Mouse (Mus musculus) small intestine, adult 2 months (tissue): Measurements from ENCODE around the gene Hecw2. TPM values are rescaled to one million over a fixed set of nuclear protein-coding genes. Genes with fewer than 3 reads are reported as not detected.

Experiments used
- H3K27ac ChIP-seq: fragments of 200-500 bp; 2 replicates; pipeline ENCODE4 v1.5.1; 2012; ENCODE audit warnings: low read depth, low read length, control low read depth, inconsistent platforms; ENCODE audit not compliant: insufficient read depth
- H3K27me3 ChIP-seq: fragments of 200-500 bp; 2 replicates; pipeline ENCODE4 v1.6.1; 2012; ENCODE audit warnings: mild to moderate bottlenecking, moderate library complexity, low read length, inconsistent platforms; ENCODE audit not compliant: control insufficient read depth, insufficient read depth
- H3K36me3 ChIP-seq: fragments of 200-500 bp; 2 replicates; pipeline ENCODE4 v1.6.1; 2012; ENCODE audit warnings: mild to moderate bottlenecking, low read length, control low read depth, inconsistent platforms; ENCODE audit not compliant: control insufficient read depth, insufficient read depth
- H3K4me1 ChIP-seq: fragments of 200-500 bp; 2 replicates; pipeline ENCODE4 v1.6.1; 2012; ENCODE audit warnings: low read length, inconsistent platforms, mixed read lengths; ENCODE audit not compliant: control insufficient read depth, insufficient read depth, insufficient read length
- H3K4me3 ChIP-seq: fragments of 200-500 bp; 2 replicates; pipeline ENCODE4 v1.5.1; 2012; ENCODE audit warnings: low read depth, mild to moderate bottlenecking, control low read depth, inconsistent platforms, low read length, moderate library complexity
- CTCF ChIP-seq: fragments of 200-500 bp; IDR thresholded peaks from 2 replicates; pipeline ENCODE4 v1.5.1; 2012; ENCODE audit warnings: low read depth, mild to moderate bottlenecking, control low read depth, inconsistent platforms, low read length, moderate library complexity, mixed read lengths; ENCODE audit not compliant: insufficient replicate concordance, insufficient read length; ENCODE audit errors: extremely low read depth
- POLR2A ChIP-seq: fragments of 200-500 bp; IDR thresholded peaks from 2 replicates; pipeline ENCODE4 v1.6.1; 2012; ENCODE audit warnings: low read depth, mild to moderate bottlenecking, control low read depth, inconsistent platforms, low read length, moderate library complexity
- WGBS: fragments of 180-500 bp; shearing (Covaris S2); methylation state at CpG from one replicate; pipeline ENCODE4 v1.1.7; 2018; 5-methylcytosine and 5-hydroxymethylcytosine counted together
- polyA plus RNA-seq: library from polyadenylated mRNA; depleted of rRNA; stranded (reverse); fragments of >200 nt; gene quantifications from 2 replicates; pipeline ENCODE4 v1.2.3, GENCODE M21; 2012

The Hecw2 gene
- polyA plus RNA-seq, 1 experiment = 0.25 TPM

- Histone ChIP-seq H3K4me3 (no peak overlapping the region), H3K27me3 (no peaks in the 10 kb centered on the region), H3K4me1 (peaks cover 12% of the 10 kb centered on the region; the same call in 1 of the 2 replicates), H3K36me3 (no peaks in the 10 kb centered on the region), H3K27ac (peak overlapping the region; percentile 88)
- 60% methylated on average over 6 of the region's 6 CpGs for WGBS
- TF ChIP-seq CTCF = no peak
- TF ChIP-seq POLR2A = no peak
These were observed 344.1 kb downstream of the Hecw2 start for GRCm38 (mm10) chr1:53850891-53851290.

GRCm38 (mm10) chr1:53846665-53847237 is 348.2 kb downstream of the Hecw2 start:
- H3K27ac ChIP-seq = peak overlapping the region; percentile 94

GRCm38 (mm10) chr1:53845854-53846253 is 349.1 kb downstream of the Hecw2 start:
- 19% methylated on average over 8 of the region's 8 CpGs for WGBS
- TF ChIP-seq POLR2A (no peak), CTCF (no peak)
- no peak overlapping the region for H3K4me3 ChIP-seq

More at GRCm38 (mm10) chr1:53846665-53847237, 348.2 kb downstream of the Hecw2 start:
- 19% methylated on average over 2 of the region's 2 CpGs for WGBS
- Histone ChIP-seq H3K4me3 (no peak overlapping the region), H3K27me3 (no peaks in the 10 kb centered on the region), H3K4me1 (peaks cover 25% of the 10 kb centered on the region; the same call in 1 of the 2 replicates), H3K36me3 (no peaks in the 10 kb centered on the region)
- TF ChIP-seq CTCF = no peak
- TF ChIP-seq POLR2A = no peak

GRCm38 (mm10) chr1:53844914-53845612 is 349.9 kb downstream of the Hecw2 start:
- H3K27me3 ChIP-seq = no peaks in the 10 kb centered on the region
- WGBS = 25% methylated on average over 5 of the region's 5 CpGs
- TF ChIP-seq CTCF (no peak), POLR2A (0 out of 2 replicates have a peak, but pooled peaks have one; percentile 35)
- no peaks in the 10 kb centered on the region for H3K36me3 ChIP-seq
- H3K4me3 ChIP-seq = no peak overlapping the region
- H3K27ac ChIP-seq = peak overlapping the region; percentile 93
- H3K4me1 ChIP-seq = peaks cover 19% of the 10 kb centered on the region; the same call in 1 of the 2 replicates

More at GRCm38 (mm10) chr1:53845854-53846253, 349.1 kb downstream of the Hecw2 start:
- Histone ChIP-seq H3K27me3 (no peaks in the 10 kb centered on the region), H3K27ac (peak overlapping the region; percentile 94), H3K36me3 (no peaks in the 10 kb centered on the region), H3K4me1 (peaks cover 23% of the 10 kb centered on the region; the same call in 1 of the 2 replicates)

GRCm38 (mm10) chr1:53844122-53844913 is 350.6 kb downstream of the Hecw2 start:
- 31% methylated on average over 8 of the region's 8 CpGs for WGBS
- Histone ChIP-seq H3K27ac (peak overlapping the region; percentile 93), H3K27me3 (no peaks in the 10 kb centered on the region), H3K4me1 (peaks cover 19% of the 10 kb centered on the region; the same call in 1 of the 2 replicates), H3K36me3 (no peaks in the 10 kb centered on the region), H3K4me3 (no peak overlapping the region)
- TF ChIP-seq CTCF (no peak), POLR2A (no peak)

- Histone ChIP-seq H3K27ac (no peak overlapping the region), H3K36me3 (no peaks in the 10 kb centered on the region), H3K4me1 (peaks cover 23% of the 10 kb centered on the region; the same call in 1 of the 2 replicates), H3K27me3 (no peaks in the 10 kb centered on the region), H3K4me3 (no peak overlapping the region)
- 72% methylated on average over 3 of the region's 3 CpGs for WGBS
- TF ChIP-seq POLR2A = no peak
- TF ChIP-seq CTCF = no peak
These were observed 351.9 kb downstream of the Hecw2 start for GRCm38 (mm10) chr1:53843051-53843450.
